Mouse (Mus musculus) embryonic facial prominence, embryonic 12.5 days (tissue): Measurements from ENCODE around the gene Gm45062. TPM values are rescaled to one million over a fixed set of nuclear protein-coding genes. Genes with fewer than 3 reads are reported as not detected.

ENCODE experiments used
- ATAC-seq: fragments of 200-750 bp; cut with Nextera tagmentation; 2 replicates; pipeline ENCODE4 v1.8.0; 2017; ENCODE audit not compliant: insufficient number of reproducible peaks, insufficient read depth, low FRiP score, low TSS enrichment
- H3K27ac ChIP-seq: fragments of 300-500 bp; sonication (generic); 2 replicates; pipeline ENCODE4 v1.5.1; 2016; ENCODE audit warnings: mild to moderate bottlenecking
- H3K27me3 ChIP-seq: fragments of 300-500 bp; sonication (generic); 2 replicates; pipeline ENCODE4 v1.6.1; 2016; ENCODE audit warnings: mild to moderate bottlenecking, moderate library complexity
- H3K36me3 ChIP-seq: fragments of 300-500 bp; sonication (generic); 2 replicates; pipeline ENCODE4 v1.6.1; 2016; ENCODE audit warnings: mild to moderate bottlenecking
- H3K4me1 ChIP-seq: fragments of 300-500 bp; sonication (generic); 2 replicates; pipeline ENCODE4 v1.6.1; 2016
- H3K4me2 ChIP-seq: fragments of 300-500 bp; sonication (generic); replicated peaks from 2 replicates; pipeline ENCODE4 v1.6.1; 2016; ENCODE audit warnings: mild to moderate bottlenecking, moderate library complexity
- H3K4me3 ChIP-seq: fragments of 300-500 bp; sonication (generic); 2 replicates; pipeline ENCODE4 v1.5.1; 2016; ENCODE audit warnings: mild to moderate bottlenecking
- H3K9ac ChIP-seq: fragments of 300-500 bp; sonication (generic); 2 replicates; pipeline ENCODE4 v1.6.1; 2016; ENCODE audit warnings: mild to moderate bottlenecking, moderate library complexity
- H3K9me3 ChIP-seq: fragments of 300-500 bp; sonication (generic); 2 replicates; pipeline ENCODE4 v1.6.1; 2016; ENCODE audit warnings: mild to moderate bottlenecking, moderate library complexity
- WGBS: fragments of 180-500 bp; shearing (Covaris S2); methylation state at CpG from one replicate; pipeline ENCODE4 v1.1.7; 2016; 5-methylcytosine and 5-hydroxymethylcytosine counted together
- polyA plus RNA-seq: library from polyadenylated mRNA; unstranded; fragments of >200 nt; fragmentation: Nextera tagmentation; extraction: Ambion mirVana; gene quantifications from 2 replicates; pipeline ENCODE4 v1.2.1, GENCODE M21; 2016

Gene Gm45062
- polyA plus RNA-seq, 1 experiment from 2014 or later = 11.6 TPM

DNA sequence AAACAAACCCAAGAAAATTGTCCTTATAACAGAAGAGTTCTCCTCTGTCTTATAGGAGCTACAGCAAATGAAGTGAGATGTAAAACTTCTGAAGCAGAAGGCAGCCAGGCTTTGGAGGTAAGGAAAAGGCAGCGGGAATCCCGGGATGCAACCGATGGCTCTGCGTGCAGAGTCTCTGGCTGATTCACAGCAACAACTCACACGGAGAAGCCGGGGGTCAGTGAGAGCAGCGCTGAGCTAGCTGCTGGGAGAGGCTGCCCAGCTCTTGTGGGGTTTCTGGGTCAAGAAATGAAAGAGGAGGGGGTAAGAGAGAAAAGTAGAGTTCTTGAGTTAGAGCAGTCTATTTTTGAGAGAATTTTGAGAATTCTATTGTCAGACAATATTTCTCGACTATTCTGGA, 114.6 kb downstream of the Gm45062 start:
- Histone ChIP-seq H3K36me3 (no peaks in the 10 kb centered on the region), H3K4me1 (no peaks in the 10 kb centered on the region), H3K9me3 (no peaks in the 10 kb centered on the region), H3K4me3 (no peak overlapping the region), H3K27ac (no peak overlapping the region), H3K4me2 (no peak overlapping the region), H3K27me3 (no peaks in the 10 kb centered on the region), H3K9ac (no peak overlapping the region)
- WGBS = 56% methylated on average over 8 of the region's 8 CpGs
- ATAC-seq = no peak

DNA sequence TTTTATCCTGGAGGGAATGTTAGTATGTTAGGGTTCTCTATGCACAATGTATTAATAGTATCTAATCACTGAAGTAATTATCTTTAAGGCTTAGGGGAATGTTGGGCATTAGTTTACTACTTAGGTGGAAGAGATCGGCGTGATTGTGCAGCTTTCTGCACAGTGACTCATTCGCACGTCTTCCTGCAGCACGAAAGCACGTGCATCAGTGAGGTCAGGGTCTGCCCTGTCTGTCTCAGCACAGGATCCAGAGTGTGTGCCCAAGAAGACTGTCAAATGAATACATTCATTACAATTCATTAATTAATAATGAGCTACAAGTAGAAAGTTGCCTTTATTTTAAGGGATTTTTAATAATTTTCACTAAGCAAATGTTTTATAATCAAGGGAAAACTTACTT, 115.0 kb downstream of the Gm45062 start:
- Histone ChIP-seq H3K9me3 (no peaks in the 10 kb centered on the region), H3K36me3 (no peaks in the 10 kb centered on the region), H3K9ac (no peak overlapping the region), H3K27me3 (no peaks in the 10 kb centered on the region), H3K27ac (no peak overlapping the region), H3K4me1 (no peaks in the 10 kb centered on the region), H3K4me2 (no peak overlapping the region), H3K4me3 (no peak overlapping the region)
- 74% methylated on average over 6 of the region's 6 CpGs for WGBS
- ATAC-seq = no peak

DNA sequence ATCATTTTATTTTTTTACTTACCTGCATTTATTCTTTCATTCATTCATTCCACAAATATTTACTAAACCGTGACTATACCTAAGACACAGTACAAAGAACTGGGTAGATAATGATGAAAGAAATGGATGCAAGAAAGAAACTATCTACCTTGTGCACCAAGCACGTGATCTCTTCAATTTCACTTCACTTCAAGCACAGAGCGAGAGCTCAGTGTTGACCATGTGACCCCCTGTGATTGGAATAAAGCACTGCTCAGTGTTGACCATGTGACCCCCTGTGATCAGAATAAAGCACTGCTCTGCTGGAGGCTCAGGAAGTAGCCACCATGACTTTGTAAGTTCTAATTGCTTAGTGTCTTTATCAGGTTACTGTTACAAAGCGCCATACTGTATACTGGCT, 115.5 kb downstream of the Gm45062 start:
- H3K4me2 ChIP-seq = no peak overlapping the region
- H3K36me3 ChIP-seq = no peaks in the 10 kb centered on the region
- no peak overlapping the region for H3K27ac ChIP-seq
- no peaks in the 10 kb centered on the region for H3K4me1 ChIP-seq
- ATAC-seq = no peak
- H3K4me3 ChIP-seq = no peak overlapping the region
- H3K9ac ChIP-seq = no peak overlapping the region
- WGBS = 87% methylated on average over 4 of the region's 4 CpGs
- no peaks in the 10 kb centered on the region for H3K27me3 ChIP-seq
- no peaks in the 10 kb centered on the region for H3K9me3 ChIP-seq

DNA sequence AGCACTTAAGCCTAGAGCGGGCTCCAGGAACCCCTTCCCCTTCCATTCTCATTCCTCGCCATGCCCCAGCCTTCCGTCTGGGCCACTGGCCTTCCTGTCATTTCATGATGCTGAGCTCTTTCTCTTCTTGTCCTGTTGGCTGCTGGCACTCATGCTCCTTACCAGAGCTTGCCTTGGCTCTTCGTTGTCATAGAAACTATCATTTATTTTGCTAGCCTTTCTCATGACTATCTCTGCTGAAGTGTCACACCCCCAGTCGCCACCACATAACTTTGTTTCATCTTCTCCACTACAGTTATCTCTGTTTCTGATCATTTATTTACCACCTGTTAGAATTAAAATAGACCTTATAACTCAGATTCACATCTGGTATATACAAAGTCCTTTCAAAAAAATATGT, 117.1 kb downstream of the Gm45062 start:
- H3K9ac ChIP-seq = no peak overlapping the region
- no peak overlapping the region for H3K27ac ChIP-seq
- no peaks in the 10 kb centered on the region for H3K36me3 ChIP-seq
- 95% methylated on average over 5 of the region's 5 CpGs for WGBS
- H3K4me3 ChIP-seq = no peak overlapping the region
- no peaks in the 10 kb centered on the region for H3K4me1 ChIP-seq
- ATAC-seq = no peak
- no peaks in the 10 kb centered on the region for H3K9me3 ChIP-seq
- no peaks in the 10 kb centered on the region for H3K27me3 ChIP-seq
- no peak overlapping the region for H3K4me2 ChIP-seq

DNA sequence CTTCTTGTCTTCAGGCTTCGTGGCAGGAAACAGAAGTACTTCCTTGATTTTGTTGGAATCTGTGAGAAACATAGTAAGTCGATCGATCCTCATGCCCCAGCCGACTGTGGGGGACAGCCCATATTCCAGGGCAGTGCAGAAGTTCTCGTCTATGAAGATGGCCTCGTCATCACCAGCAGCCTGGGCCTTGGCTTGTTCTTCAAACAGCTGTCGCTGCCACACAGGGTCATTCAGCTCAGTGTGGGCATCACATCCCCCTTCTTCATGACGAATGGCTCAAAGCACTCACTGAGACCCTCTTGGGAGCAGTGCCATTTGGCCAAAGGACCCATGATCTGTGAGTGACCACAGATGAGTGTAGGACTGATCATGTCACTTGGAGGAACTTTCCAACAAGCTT, 118.4 kb downstream of the Gm45062 start:
- Histone ChIP-seq H3K4me2 (no peak overlapping the region), H3K36me3 (no peaks in the 10 kb centered on the region), H3K27me3 (no peaks in the 10 kb centered on the region), H3K9me3 (no peaks in the 10 kb centered on the region), H3K9ac (no peak overlapping the region), H3K4me3 (no peak overlapping the region), H3K4me1 (no peaks in the 10 kb centered on the region), H3K27ac (no peak overlapping the region)
- 92% methylated on average over 8 of the region's 8 CpGs for WGBS
- no peak for ATAC-seq

DNA sequence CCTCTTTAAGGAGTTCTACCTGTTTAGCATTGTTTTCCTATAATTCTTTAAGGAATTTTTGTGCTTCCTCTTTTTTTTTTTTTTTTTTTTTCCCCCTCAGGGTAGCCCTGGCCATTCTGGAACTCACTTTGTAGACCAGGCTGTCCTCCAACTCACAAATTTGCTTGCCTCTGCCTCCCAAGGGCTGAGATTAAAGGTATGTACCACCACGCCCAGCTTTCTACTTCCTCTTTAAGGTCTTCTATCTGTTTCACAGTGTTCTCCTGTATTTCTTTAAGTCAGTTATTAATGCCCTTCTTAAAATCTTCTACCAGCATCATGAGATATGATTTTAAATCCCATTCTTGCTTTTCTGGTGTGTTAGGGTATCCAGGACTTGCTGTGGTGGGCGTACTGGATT, 130.1 kb downstream of the Gm45062 start:
- H3K36me3 ChIP-seq = no peaks in the 10 kb centered on the region
- H3K4me3 ChIP-seq = no peak overlapping the region
- H3K9me3 ChIP-seq = no peaks in the 10 kb centered on the region
- no peak overlapping the region for H3K27ac ChIP-seq
- H3K4me1 ChIP-seq = no peaks in the 10 kb centered on the region
- H3K4me2 ChIP-seq = no peak overlapping the region
- no peak overlapping the region for H3K9ac ChIP-seq
- no peak for ATAC-seq
- 96% methylated on average over 2 of the region's 2 CpGs for whole genome bisulfite sequencing
- no peaks in the 10 kb centered on the region for H3K27me3 ChIP-seq

DNA sequence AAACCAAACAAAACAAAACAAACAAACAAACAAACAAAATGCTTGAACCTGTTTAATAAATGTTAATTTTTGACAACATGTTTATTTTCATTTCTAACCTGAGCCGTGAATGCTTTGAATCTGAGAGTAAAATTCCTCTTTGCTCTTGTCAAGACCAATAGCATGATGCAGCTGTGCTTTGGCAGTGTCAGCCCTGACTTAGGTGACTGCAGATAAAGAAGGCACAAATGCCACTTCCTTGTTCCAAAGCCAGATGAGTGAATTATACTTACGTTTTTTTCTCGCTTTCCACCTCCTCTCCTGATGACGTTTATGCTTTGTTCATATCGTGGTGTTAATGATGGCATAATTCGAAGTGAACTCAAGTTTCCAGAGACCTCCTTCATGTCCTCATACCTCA, 131.0 kb downstream of the Gm45062 start:
- Histone ChIP-seq H3K27me3 (no peaks in the 10 kb centered on the region), H3K9ac (no peak overlapping the region), H3K4me2 (no peak overlapping the region), H3K4me1 (no peaks in the 10 kb centered on the region), H3K4me3 (no peak overlapping the region), H3K9me3 (no peaks in the 10 kb centered on the region), H3K27ac (no peak overlapping the region), H3K36me3 (no peaks in the 10 kb centered on the region)
- 92% methylated on average over 6 of the region's 6 CpGs for WGBS
- no peak for ATAC-seq

DNA sequence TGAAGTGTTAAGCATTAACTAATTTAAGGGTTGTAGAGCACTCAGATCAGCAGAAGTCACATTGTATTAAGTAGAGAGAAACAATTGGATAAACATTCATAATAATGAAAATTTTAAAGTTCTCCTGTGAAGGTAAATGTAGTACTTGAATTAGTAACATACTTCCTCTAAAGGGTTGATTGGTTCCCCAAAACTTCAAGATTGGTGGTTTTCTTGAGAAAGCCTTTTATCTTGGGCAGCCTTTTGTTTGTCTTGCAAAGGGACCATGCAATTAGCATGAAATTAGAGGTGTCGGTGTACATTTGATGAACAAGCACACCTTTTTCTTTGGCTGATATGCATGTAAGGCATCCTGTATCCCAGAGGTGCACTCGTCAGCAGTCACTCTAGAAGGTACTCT, 131.7 kb downstream of the Gm45062 start:
- Histone ChIP-seq H3K4me2 (no peak overlapping the region), H3K36me3 (no peaks in the 10 kb centered on the region), H3K4me1 (no peaks in the 10 kb centered on the region), H3K4me3 (no peak overlapping the region), H3K9ac (no peak overlapping the region), H3K27ac (no peak overlapping the region), H3K9me3 (no peaks in the 10 kb centered on the region), H3K27me3 (no peaks in the 10 kb centered on the region)
- no peak for ATAC-seq
- WGBS = 74% methylated on average over 2 of the region's 2 CpGs

DNA sequence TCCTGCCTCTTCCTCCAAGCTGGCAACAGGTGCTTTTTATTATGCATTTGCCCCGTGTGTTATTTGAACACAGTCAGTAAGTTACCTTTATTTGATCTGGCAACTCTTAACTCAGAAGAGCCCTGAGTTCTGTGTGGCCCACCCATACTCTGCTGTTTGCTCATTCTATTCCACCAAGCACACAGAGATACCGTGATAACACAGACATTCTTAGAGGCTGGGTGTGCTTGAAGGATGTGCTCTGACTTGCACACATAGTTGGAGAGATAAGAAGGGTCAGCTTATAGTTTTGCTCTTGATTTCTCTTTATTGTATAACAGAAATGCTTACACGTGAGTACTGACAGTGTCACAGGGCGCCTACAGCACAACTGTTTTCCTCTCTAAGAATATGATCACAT, 133.8 kb downstream of the Gm45062 start:
- no peaks in the 10 kb centered on the region for H3K36me3 ChIP-seq
- 73% methylated on average over 4 of the region's 4 CpGs for WGBS

DNA sequence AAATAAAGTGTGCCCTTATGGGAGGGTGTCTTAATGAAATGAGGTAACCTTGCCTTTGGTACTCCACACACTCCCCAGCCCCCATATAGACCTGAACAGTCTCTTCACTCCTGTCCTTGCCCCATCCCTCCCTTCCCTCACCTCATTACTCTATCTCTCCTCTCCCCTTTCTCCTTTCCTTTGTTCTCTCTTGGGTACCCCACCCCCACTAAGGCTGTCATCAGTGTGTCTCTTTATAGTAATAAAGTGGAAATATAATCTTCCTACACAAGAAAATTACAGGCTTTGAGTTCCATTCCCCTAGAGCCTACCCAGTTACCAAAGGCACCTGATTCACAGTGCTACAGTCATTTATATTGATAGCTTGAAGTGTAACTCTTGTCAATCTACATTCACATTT, 134.8 kb downstream of the Gm45062 start:
- no peak for ATAC-seq
- no peaks in the 10 kb centered on the region for H3K4me1 ChIP-seq
- H3K4me3 ChIP-seq = no peak overlapping the region
- no peaks in the 10 kb centered on the region for H3K9me3 ChIP-seq
- no peaks in the 10 kb centered on the region for H3K27me3 ChIP-seq
- H3K27ac ChIP-seq = no peak overlapping the region
- H3K4me2 ChIP-seq = no peak overlapping the region
- H3K9ac ChIP-seq = no peak overlapping the region
- no peaks in the 10 kb centered on the region for H3K36me3 ChIP-seq

More for the DNA sequence above, 133.8 kb downstream of the Gm45062 start:
- H3K9ac ChIP-seq = no peak overlapping the region
- no peak for ATAC-seq
- no peaks in the 10 kb centered on the region for H3K27me3 ChIP-seq
- no peaks in the 10 kb centered on the region for H3K9me3 ChIP-seq
- H3K27ac ChIP-seq = no peak overlapping the region
- no peak overlapping the region for H3K4me3 ChIP-seq
- H3K4me1 ChIP-seq = no peaks in the 10 kb centered on the region
- no peak overlapping the region for H3K4me2 ChIP-seq

DNA sequence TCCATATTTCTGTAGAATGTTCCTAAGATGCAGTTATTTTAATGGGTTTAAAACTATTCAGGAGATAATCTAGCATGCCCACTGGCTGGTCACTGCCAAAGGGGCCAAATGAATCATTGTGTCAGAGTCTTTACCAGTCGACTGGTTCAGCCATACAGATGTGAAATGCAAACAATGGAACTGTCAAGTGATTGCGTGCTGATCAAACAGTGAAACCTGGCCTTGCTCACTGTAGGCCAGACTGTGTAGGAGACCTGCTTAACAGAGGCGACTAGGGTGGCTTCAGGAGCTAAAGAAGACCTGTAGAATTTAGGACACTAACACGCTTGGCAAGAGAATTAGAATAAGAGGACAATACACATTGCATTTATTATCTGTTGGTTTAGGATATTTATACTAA, 135.8 kb downstream of the Gm45062 start:
- no peak overlapping the region for H3K9ac ChIP-seq
- H3K4me3 ChIP-seq = no peak overlapping the region
- no peaks in the 10 kb centered on the region for H3K27me3 ChIP-seq
- no peak for ATAC-seq
- 59% methylated on average over 4 of the region's 4 CpGs for WGBS
- H3K27ac ChIP-seq = no peak overlapping the region
- no peaks in the 10 kb centered on the region for H3K4me1 ChIP-seq
- no peaks in the 10 kb centered on the region for H3K9me3 ChIP-seq
- no peaks in the 10 kb centered on the region for H3K36me3 ChIP-seq
- H3K4me2 ChIP-seq = no peak overlapping the region

DNA sequence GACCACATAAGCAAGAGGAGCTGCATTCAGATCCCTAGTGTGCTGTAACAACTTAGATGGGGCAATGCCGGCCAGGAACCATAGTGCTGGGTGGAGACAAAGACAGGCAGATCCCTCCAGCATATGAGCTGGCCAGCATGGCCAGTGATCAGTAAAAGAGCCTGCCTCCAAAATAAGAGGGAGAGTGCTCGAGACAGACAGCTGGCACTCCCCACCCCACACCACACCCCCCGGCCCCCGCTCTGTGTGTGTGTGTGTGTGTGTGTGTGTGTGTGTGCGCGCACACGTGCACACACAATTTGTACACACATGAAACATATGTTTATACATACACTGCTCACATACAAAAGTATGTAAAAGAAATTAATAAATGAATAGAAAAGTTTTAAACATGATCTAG, 138.0 kb downstream of the Gm45062 start:
- H3K27me3 ChIP-seq = no peaks in the 10 kb centered on the region
- no peak overlapping the region for H3K4me2 ChIP-seq
- 87% methylated on average over 7 of the region's 7 CpGs for WGBS

DNA sequence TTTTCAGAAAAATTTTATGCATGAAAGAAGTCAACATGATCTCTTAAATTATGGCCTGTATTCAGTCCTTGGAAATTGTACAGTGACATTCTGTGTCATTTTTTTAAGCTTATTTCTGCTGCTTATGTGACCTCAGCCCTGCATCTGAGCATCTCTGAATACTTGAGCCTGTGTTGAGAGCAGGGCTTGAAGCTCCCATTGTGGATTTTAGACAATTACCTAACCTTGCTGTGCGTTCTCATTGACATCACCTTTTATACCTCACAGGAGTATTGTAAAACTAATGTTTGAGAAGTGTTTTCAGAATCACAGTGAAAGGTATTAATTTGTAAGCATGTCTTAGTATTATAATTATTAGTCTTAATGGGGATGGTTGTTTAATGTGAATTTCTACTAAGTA, 140.5 kb downstream of the Gm45062 start:
- Histone ChIP-seq H3K4me1 (no peaks in the 10 kb centered on the region), H3K36me3 (no peaks in the 10 kb centered on the region), H3K4me2 (no peak overlapping the region), H3K9ac (no peak overlapping the region), H3K27ac (no peak overlapping the region), H3K27me3 (no peaks in the 10 kb centered on the region), H3K4me3 (no peak overlapping the region), H3K9me3 (no peaks in the 10 kb centered on the region)
- 79% methylated on average over 1 of the region's 1 CpGs for WGBS
- ATAC-seq = no peak

More for the DNA sequence above, 138.0 kb downstream of the Gm45062 start:
- no peaks in the 10 kb centered on the region for H3K36me3 ChIP-seq
- H3K4me1 ChIP-seq = no peaks in the 10 kb centered on the region
- no peak overlapping the region for H3K27ac ChIP-seq
- H3K4me3 ChIP-seq = no peak overlapping the region
- no peaks in the 10 kb centered on the region for H3K9me3 ChIP-seq
- peak; percentile 52; the same call in 1 of the 2 replicates for ATAC-seq
- no peak overlapping the region; the same call in 1 of the 2 replicates for H3K9ac ChIP-seq
